In the genomic region with DNA sequence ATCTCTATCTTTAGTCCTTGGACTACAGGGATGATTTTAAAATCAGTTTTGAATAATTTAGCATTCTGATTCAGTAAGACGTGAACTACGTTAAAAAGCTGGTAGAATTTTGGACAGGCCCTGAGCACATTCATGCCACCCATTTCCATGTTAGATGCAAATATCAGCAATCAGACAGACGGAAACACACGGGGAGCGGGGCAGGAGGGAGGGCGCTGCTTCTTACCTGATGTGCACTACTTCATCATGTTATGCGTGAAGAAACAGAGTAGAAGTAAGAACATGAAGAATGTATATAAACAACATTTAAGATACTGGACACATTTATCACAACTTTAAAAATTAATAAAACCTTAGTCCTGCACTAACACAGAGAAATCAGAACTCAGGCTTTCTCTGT, we compare ENCODE assay signal across 34 mouse cellular contexts. TPM values are rescaled to one million over a fixed set of nuclear protein-coding genes. Genes with fewer than 3 reads are reported as not detected.
"Had no signal": no experiment of that assay in that cellular context is flagged by ENCODE, and none has a peak within 500 bp of the region (broad histone marks: within the 10 kb centered on the region; RNA-seq: fewer than 3 reads in every experiment).

No protein-coding gene starts in this region.

- ATAC-seq: hindbrain, postnatal 0 days; intestine, postnatal 0 days had no signal

- H3K4me2 ChIP-seq: heart, embryonic 12.5 days; hindbrain, embryonic 13.5 days; hindbrain, embryonic 15.5 days; intestine, embryonic 15.5 days; limb, embryonic 13.5 days; limb, embryonic 15.5 days; liver, embryonic 11.5 days had no signal

- H3K4me1 ChIP-seq: hindbrain, embryonic 13.5 days; hindbrain, embryonic 15.5 days; intestine, embryonic 15.5 days; limb, embryonic 13.5 days; limb, embryonic 15.5 days had no signal

- H3K36me3 ChIP-seq: hindbrain, embryonic 15.5 days; intestine, embryonic 15.5 days had no signal

- H3K4me3 ChIP-seq: heart, embryonic 10.5 days; heart, embryonic 12.5 days; hindbrain, embryonic 13.5 days; hindbrain, embryonic 15.5 days; intestine, embryonic 15.5 days; layer of hippocampus, adult 2 months; limb, embryonic 13.5 days; limb, embryonic 15.5 days had no signal

- H3K27me3 ChIP-seq: heart, embryonic 12.5 days; hindbrain, embryonic 13.5 days; hindbrain, embryonic 15.5 days; intestine, embryonic 15.5 days; limb, embryonic 13.5 days; limb, embryonic 15.5 days had no signal

- DNase-seq: gastrocnemius, postnatal 14 days; gastrocnemius, postnatal 36 days; heart, adult 18-20 months; heart, postnatal 10 days; kidney, adult 18-20 months; kidney, adult 8-10 months; kidney, postnatal 10 days; kidney, postnatal 25 days; kidney, postnatal 4 days; layer of hippocampus, adult 9-11 months; layer of hippocampus, postnatal 36 days; left cerebral cortex, postnatal 4 days had no signal

- H3K9ac ChIP-seq: heart, embryonic 12.5 days; hindbrain, embryonic 13.5 days; hindbrain, embryonic 15.5 days; intestine, embryonic 15.5 days; limb, embryonic 13.5 days; limb, embryonic 15.5 days had no signal

- H3K9me3 ChIP-seq: heart, embryonic 10.5 days; heart, embryonic 12.5 days; hindbrain, embryonic 13.5 days; hindbrain, embryonic 15.5 days; intestine, embryonic 15.5 days; limb, embryonic 13.5 days; limb, embryonic 15.5 days had no signal

- H3K27ac ChIP-seq: heart, embryonic 10.5 days; hindbrain, embryonic 13.5 days; hindbrain, embryonic 15.5 days; hindbrain, postnatal 0 days; intestine, embryonic 15.5 days; layer of hippocampus, adult 2 months; limb, embryonic 13.5 days; limb, embryonic 15.5 days had no signal

RNA-seq across cellular contexts. Expression of gene Gfi1, which starts 27.8 kb away (rescaled TPM):
- total RNA-seq: gastrocnemius, adult 18-20 months; gastrocnemius, adult 8-10 months; gastrocnemius, postnatal 14 days; heart, adult 8-10 months; heart, postnatal 25 days; layer of hippocampus, adult 2 months; layer of hippocampus, postnatal 14 days; layer of hippocampus, postnatal 36 days; left cerebral cortex, adult 18-20 months; left cerebral cortex, adult 8-10 months; left cerebral cortex, postnatal 10 days; left cerebral cortex, postnatal 25 days had no signal
- polyA plus RNA-seq: heart, embryonic 10.5 days; hindbrain, embryonic 13.5 days; hindbrain, embryonic 15.5 days; kidney, embryonic 14.5 days; kidney, embryonic 16.5 days had no signal
